ENCODE assay signal across 16 mouse cellular contexts in the genomic region with DNA sequence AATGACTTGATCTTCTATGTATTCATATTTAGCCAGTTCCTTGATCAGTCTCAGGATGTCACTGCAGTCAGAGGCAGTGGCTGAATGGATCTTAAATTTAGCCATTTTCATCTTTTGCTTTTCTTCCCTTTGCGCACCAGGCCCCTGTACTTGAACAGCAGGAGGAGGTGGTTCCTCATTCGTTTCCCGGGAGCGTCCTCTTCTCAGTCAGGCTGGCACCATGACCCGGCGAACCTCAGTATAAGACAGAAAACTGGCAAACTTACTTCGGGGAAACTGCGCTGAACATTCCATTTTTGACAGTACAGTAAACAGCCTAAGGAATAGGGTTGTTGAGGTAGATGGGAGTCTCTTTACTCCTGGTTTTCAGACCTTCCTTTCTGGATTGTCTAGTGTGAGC. TPM values are rescaled to one million over a fixed set of nuclear protein-coding genes. Genes with fewer than 3 reads are reported as not detected.
"Had no signal": no experiment of that assay in that cellular context is flagged by ENCODE, and none has a peak within 500 bp of the region (broad histone marks: within the 10 kb centered on the region; RNA-seq: fewer than 3 reads in every experiment).

No protein-coding gene starts in this region.

RNA-seq across cellular contexts. Expression of a gene that starts 59.2 kb away (rescaled TPM):
- total RNA-seq: gastrocnemius, adult 2 months; gastrocnemius, postnatal 10 days; gastrocnemius, postnatal 25 days; gastrocnemius, postnatal 4 days; heart, adult 8-10 months; heart, postnatal 10 days; heart, postnatal 25 days; heart, postnatal 4 days; hindbrain, postnatal 0 days; layer of hippocampus, adult 18-20 months; layer of hippocampus, postnatal 14 days; left cerebral cortex, adult 18-20 months; left cerebral cortex, adult 8-10 months; left cerebral cortex, postnatal 10 days; left cerebral cortex, postnatal 4 days; liver, adult 2 months had no signal
